Mouse (Mus musculus) neural tube, embryonic 14.5 days (tissue): ENCODE measurements around the gene Dhdh. TPM values are rescaled to one million over a fixed set of nuclear protein-coding genes. Genes with fewer than 3 reads are reported as not detected.

Experiments
- ATAC-seq: fragments of 200-750 bp; cut with Nextera tagmentation; 2 replicates; pipeline ENCODE4 v1.8.0; 2017; ENCODE audit warnings: low read depth, mild to moderate bottlenecking, moderate TSS enrichment, moderate library complexity
- H3K27ac ChIP-seq: fragments of 300-500 bp; sonication (generic); 2 replicates; pipeline ENCODE4 v1.5.1; 2014; ENCODE audit warnings: low read depth, mild to moderate bottlenecking, control low read depth, low read length, moderate library complexity, mixed read lengths
- H3K27me3 ChIP-seq: fragments of 300-500 bp; sonication (generic); 2 replicates; pipeline ENCODE4 v1.6.1; 2014; ENCODE audit warnings: low read length; ENCODE audit not compliant: control insufficient read depth, insufficient read depth
- H3K36me3 ChIP-seq: fragments of 300-500 bp; sonication (generic); 2 replicates; pipeline ENCODE4 v1.6.1; 2014; ENCODE audit warnings: low read length, mixed read lengths; ENCODE audit not compliant: control insufficient read depth, insufficient read depth
- H3K4me1 ChIP-seq: fragments of 300-500 bp; sonication (generic); 2 replicates; pipeline ENCODE4 v1.6.1; 2014; ENCODE audit warnings: low read length; ENCODE audit not compliant: control insufficient read depth, insufficient read depth
- H3K4me2 ChIP-seq: fragments of 300-500 bp; sonication (generic); 2 replicates; pipeline ENCODE4 v1.6.1; 2014; ENCODE audit warnings: mild to moderate bottlenecking, low read depth, low read length, control low read depth
- H3K4me3 ChIP-seq: fragments of 300-500 bp; sonication (generic); 2 replicates; pipeline ENCODE4 v1.5.1; 2014; ENCODE audit warnings: low read depth, low read length, control low read depth, mixed read lengths
- H3K9ac ChIP-seq: fragments of 300-500 bp; sonication (generic); replicated peaks from 2 replicates; pipeline ENCODE4 v1.6.1; 2014; ENCODE audit warnings: low read depth, mild to moderate bottlenecking, control low read depth, low read length, mixed read lengths
- H3K9me3 ChIP-seq: fragments of 300-500 bp; sonication (generic); 2 replicates; pipeline ENCODE4 v1.6.1; 2016; ENCODE audit warnings: low read length; ENCODE audit not compliant: control insufficient read depth
- WGBS: fragments of 180-500 bp; shearing (Covaris S2); extraction: QIAGEN DNeasy Blood & Tissue Kit; methylation state at CpG from one replicate; pipeline ENCODE4 v1.1.7; 2014; 5-methylcytosine and 5-hydroxymethylcytosine counted together
- microRNA-seq: library from miRNA; unstranded; fragments of <30 nt; microRNA quantifications from one replicate; pipeline ENCODE4, GENCODE M21; 2016
- polyA plus RNA-seq: library from polyadenylated mRNA; unstranded; fragments of >200 nt; fragmentation: Nextera tagmentation; extraction: Ambion mirVana; gene quantifications from 2 replicates; pipeline ENCODE4 v1.2.1, GENCODE M21; 2014

Dhdh gene
- polyA plus RNA-seq, 1 experiment from 2014 or later = 4.6 TPM

DNA sequence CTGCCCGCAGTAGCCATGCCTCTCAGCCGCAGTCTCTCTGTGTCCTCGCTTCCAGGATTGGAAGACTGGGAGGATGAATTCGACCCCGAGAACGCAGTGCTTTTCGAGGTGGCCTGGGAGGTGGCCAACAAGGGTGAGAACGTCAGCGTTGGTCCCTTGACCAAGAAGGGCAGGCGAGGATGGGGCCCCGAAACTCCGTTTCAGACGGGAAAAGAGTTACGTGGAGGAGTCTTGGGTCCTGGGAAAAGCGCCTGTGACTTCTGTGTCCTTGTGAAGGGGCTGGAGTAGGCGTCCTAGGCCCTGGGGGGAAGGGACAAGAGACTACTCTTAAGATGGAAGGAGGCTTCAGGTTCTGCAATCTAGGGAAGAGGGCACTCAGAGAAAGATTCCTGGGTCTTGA is 53.6 kb downstream of the Dhdh start:
- 3% methylated on average over 16 of the region's 16 CpGs for WGBS
- Histone ChIP-seq H3K9me3 (no peaks in the 10 kb centered on the region), H3K27me3 (no peaks in the 10 kb centered on the region), H3K4me1 (peaks cover 28% of the 10 kb centered on the region), H3K9ac (peak overlapping the region; percentile 72), H3K4me3 (peak overlapping the region; percentile 65), H3K27ac (peak overlapping the region; percentile 44; the same call in 1 of the 2 replicates), H3K4me2 (peak overlapping the region; percentile 93), H3K36me3 (peaks cover 6% of the 10 kb centered on the region; the same call in 1 of the 2 replicates)
- no peak; the same call in 1 of the 2 replicates for ATAC-seq

GRCm38 (mm10) chr7:45434203-45435015 is 54.2 kb downstream of the Dhdh start, which contains the start of gene Gys1:
Gene Gys1 (plus strand): TSS chr7:45434844.
- Histone ChIP-seq H3K36me3 (peaks cover 10% of the 10 kb centered on the region), H3K4me3 (peak within 1 kb of the TSS; percentile 65), H3K4me1 (peaks cover 28% of the 10 kb centered on the region), H3K27me3 (no peaks in the 10 kb centered on the region), H3K27ac (peak within 1 kb of the TSS; percentile 91), H3K4me2 (peak within 1 kb of the TSS; percentile 93), H3K9me3 (no peaks in the 10 kb centered on the region), H3K9ac (peak within 1 kb of the TSS; percentile 72)
- WGBS = 0% methylated on average over 45 of the region's 45 CpGs
- ATAC-seq = peak; percentile 95

- H3K4me1 ChIP-seq = peaks cover 28% of the 10 kb centered on the region
- ATAC-seq = no peak
- H3K27ac ChIP-seq = peak overlapping the region; percentile 91; the same call in 1 of the 2 replicates
- WGBS = 1% methylated on average over 7 of the region's 7 CpGs
- H3K9ac ChIP-seq = peak overlapping the region; percentile 68
- no peaks in the 10 kb centered on the region for H3K9me3 ChIP-seq
- H3K36me3 ChIP-seq = peaks cover 13% of the 10 kb centered on the region
- no peaks in the 10 kb centered on the region for H3K27me3 ChIP-seq
- peak overlapping the region; percentile 65 for H3K4me3 ChIP-seq
- peak overlapping the region; percentile 93 for H3K4me2 ChIP-seq
Measured at GRCm38 (mm10) chr7:45433835-45434202, 54.8 kb downstream of the Dhdh start.

DNA sequence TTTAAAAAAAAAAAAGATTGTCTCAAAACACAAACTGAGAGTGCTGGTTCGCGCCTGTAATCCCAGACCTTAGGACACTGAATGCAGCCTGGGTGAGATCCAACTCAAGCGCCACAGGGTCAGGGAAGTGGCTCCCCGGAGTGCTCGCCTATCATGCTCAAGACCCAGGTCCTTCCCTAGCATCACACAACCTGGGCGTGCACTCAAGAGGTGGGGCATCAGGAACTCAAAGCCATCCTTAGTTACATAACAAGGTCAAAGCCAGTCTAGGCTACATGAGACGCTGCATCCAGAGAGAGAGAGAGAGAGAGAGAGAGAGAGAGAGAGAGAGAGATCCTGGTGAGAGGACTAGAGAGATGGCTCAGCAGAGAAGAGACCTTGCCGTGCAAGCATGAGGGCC is 62.0 kb downstream of the Dhdh start:
- Histone ChIP-seq H3K4me1 (no peaks in the 10 kb centered on the region), H3K27me3 (no peaks in the 10 kb centered on the region), H3K9me3 (no peaks in the 10 kb centered on the region), H3K27ac (no peak overlapping the region), H3K4me2 (no peak overlapping the region), H3K4me3 (no peak overlapping the region), H3K36me3 (peaks cover 52% of the 10 kb centered on the region), H3K9ac (no peak overlapping the region)
- ATAC-seq = no peak
- WGBS = 96% methylated on average over 8 of the region's 8 CpGs

GRCm38 (mm10) chr7:45421194-45421593 is 67.4 kb downstream of the Dhdh start:
- Histone ChIP-seq H3K4me2 (no peak overlapping the region), H3K4me3 (no peak overlapping the region), H3K27ac (no peak overlapping the region), H3K36me3 (peaks cover 45% of the 10 kb centered on the region), H3K27me3 (peaks cover 34% of the 10 kb centered on the region), H3K9ac (no peak overlapping the region), H3K4me1 (no peaks in the 10 kb centered on the region), H3K9me3 (no peaks in the 10 kb centered on the region)
- 90% methylated on average over 14 of the region's 14 CpGs for WGBS
- ATAC-seq = no peak

Small RNA genes lying within 50 kb of the gene (microRNA-seq; reads per million reads assigned to microRNA genes)
- not detected for gene Gm22133

Other genes with a start within 250 kb of the Dhdh start
- 1.0 and 1.6 TPM in 2 replicates for gene Cd37, start 249.7 kb downstream of the Dhdh start, polyA plus RNA-seq
- gene Slc6a16, start 247.7 kb downstream of the Dhdh start, polyA plus RNA-seq = 0.75 and 0.99 TPM in 2 replicates
- not detected in 2 replicates for gene Slc6a21, start 211.3 kb downstream of the Dhdh start, polyA plus RNA-seq
- gene Trpm4, start 155.0 kb downstream of the Dhdh start, polyA plus RNA-seq = 9.1 and 10.9 TPM in 2 replicates
- gene Hrc, start 153.5 kb downstream of the Dhdh start, polyA plus RNA-seq = 0.13 and 0.52 TPM in 2 replicates
- gene Ppfia3, start 121.8 kb downstream of the Dhdh start, polyA plus RNA-seq = 28.4 and 30.4 TPM in 2 replicates
- gene Lin7b, start 118.2 kb downstream of the Dhdh start, polyA plus RNA-seq = 24.9 and 49.4 TPM in 2 replicates
- 76.1 and 93.7 TPM in 2 replicates for gene Snrnp70, start 93.1 kb downstream of the Dhdh start, polyA plus RNA-seq
- gene Kcna7, start 83.2 kb downstream of the Dhdh start, polyA plus RNA-seq = not detected in 2 replicates
- gene Ntf5, start 75.1 kb downstream of the Dhdh start, polyA plus RNA-seq = not detected in 2 replicates
- gene Lhb, start 68.0 kb downstream of the Dhdh start, polyA plus RNA-seq = not detected in 2 replicates
- 18.1 and 19.9 TPM in 2 replicates for gene Gys1, start 54.0 kb downstream of the Dhdh start, polyA plus RNA-seq
- 86.8 and 95.3 TPM in 2 replicates for gene Ruvbl2, start 50.7 kb downstream of the Dhdh start, polyA plus RNA-seq
- gene Ftl1, start 28.9 kb downstream of the Dhdh start, polyA plus RNA-seq = 5,062 and 5,088 TPM in 2 replicates
- gene Bax, start 21.9 kb downstream of the Dhdh start, polyA plus RNA-seq = 107 and 215 TPM in 2 replicates
- gene Tulp2, start 6.9 kb downstream of the Dhdh start, polyA plus RNA-seq = 0.17 and 0.31 TPM in 2 replicates
- not detected in 2 replicates for gene Gm45808, start 2.0 kb downstream of the Dhdh start, polyA plus RNA-seq
- gene Nucb1, start 21.6 kb upstream of the Dhdh start, polyA plus RNA-seq = 115 and 134 TPM in 2 replicates
- 14.0 and 14.2 TPM in 2 replicates for gene Ppp1r15a, start 37.5 kb upstream of the Dhdh start, polyA plus RNA-seq
- 0.54 and 3.2 TPM in 2 replicates for gene Plekha4, start 37.5 kb upstream of the Dhdh start, polyA plus RNA-seq
- 0.40 and 0.60 TPM in 2 replicates for gene Hsd17b14, start 66.1 kb upstream of the Dhdh start, polyA plus RNA-seq
- gene Bcat2, start 81.3 kb upstream of the Dhdh start, polyA plus RNA-seq = 15.8 and 19.2 TPM in 2 replicates
- gene Fgf21, start 126.7 kb upstream of the Dhdh start, polyA plus RNA-seq = not detected in 2 replicates
- gene Fut1, start 128.5 kb upstream of the Dhdh start, polyA plus RNA-seq = not detected in 2 replicates
- not detected in 2 replicates for gene Izumo1, start 133.0 kb upstream of the Dhdh start, polyA plus RNA-seq
- gene Rasip1, start 138.7 kb upstream of the Dhdh start, polyA plus RNA-seq = 12.8 and 14.2 TPM in 2 replicates
- gene Mamstr, start 151.2 kb upstream of the Dhdh start, polyA plus RNA-seq = 2.6 and 3.0 TPM in 2 replicates
- gene Fut2, start 177.6 kb upstream of the Dhdh start, polyA plus RNA-seq = 0.15 and 0.51 TPM in 2 replicates
- 1.8 TPM in 1 of 2 replicates, not detected in the other for gene Ntn5, start 195.2 kb upstream of the Dhdh start, polyA plus RNA-seq
- 0.13 and 0.54 TPM in 2 replicates for gene Sec1, start 205.6 kb upstream of the Dhdh start, polyA plus RNA-seq
- gene Car11, start 211.0 kb upstream of the Dhdh start, polyA plus RNA-seq = 31.9 and 32.8 TPM in 2 replicates
- gene Dbp, start 216.3 kb upstream of the Dhdh start, polyA plus RNA-seq = 2.5 and 2.6 TPM in 2 replicates
- 603 and 609 TPM in 2 replicates for gene Rpl18, start 226.7 kb upstream of the Dhdh start, polyA plus RNA-seq
- gene Sphk2, start 229.2 kb upstream of the Dhdh start, polyA plus RNA-seq = 15.6 and 19.1 TPM in 2 replicates
- gene Fam83e, start 232.4 kb upstream of the Dhdh start, polyA plus RNA-seq = 0.17 and 0.24 TPM in 2 replicates
- gene Spaca4, start 237.0 kb upstream of the Dhdh start, polyA plus RNA-seq = not detected in 2 replicates